Mouse (Mus musculus): ENCODE results near the gene Cdkl3. TPM values are rescaled to one million over a fixed set of nuclear protein-coding genes. Genes with fewer than 3 reads are reported as not detected.

Gene Cdkl3
- polyA plus RNA-seq, 1 experiment from 2014 or later = 13.2 TPM

DNA sequence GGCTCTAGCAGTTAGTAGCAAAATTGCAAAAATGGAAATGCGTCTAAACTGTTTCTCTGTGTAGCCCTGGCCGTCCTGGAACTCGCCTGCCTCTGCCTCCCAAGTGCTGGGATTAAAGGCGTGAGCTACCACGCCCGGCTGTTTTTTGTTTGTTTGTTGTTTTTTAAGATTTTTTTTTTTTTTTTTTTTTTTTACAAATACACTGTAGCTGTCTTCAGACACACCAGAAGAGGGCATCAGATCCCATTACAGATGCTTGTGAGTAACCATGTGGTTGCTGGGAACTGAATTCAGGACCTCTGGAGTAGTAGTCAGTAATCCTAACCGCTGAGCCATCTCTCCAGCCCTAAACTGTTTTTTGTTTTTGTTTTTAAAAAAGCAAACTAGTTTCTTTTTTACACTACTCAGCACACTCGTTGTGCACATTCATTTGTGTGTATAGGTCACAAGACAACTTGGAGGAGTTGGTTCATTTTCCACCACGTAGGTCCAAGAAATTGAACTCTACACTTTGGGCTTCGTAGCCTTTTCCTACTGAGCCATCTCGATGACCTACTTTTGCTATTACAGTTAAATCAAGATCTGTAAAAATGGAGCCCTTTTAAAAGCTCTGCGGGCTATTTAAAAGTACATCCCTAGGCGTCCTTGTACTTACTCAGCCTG lies 1.0 kb upstream of the Cdkl3 start:
- 83% methylated on average over 13 of the region's 13 CpGs for WGBS
- ATAC-seq (replicated peaks; ENCODE audit: low FRiP score) = no peak
- Histone ChIP-seq H3K9me3 (ENCODE audit: control insufficient read depth, low read length) (no peaks in the 10 kb centered on the region), H3K9ac (ENCODE audit: low read length) (peak overlapping the region; percentile 77; the same call in 1 of the 2 replicates), H3K4me3 (ENCODE audit: low read depth, low read length) (peak overlapping the region; percentile 74), H3K4me2 (ENCODE audit: low read depth, low read length, severe bottlenecking) (peak overlapping the region; percentile 57), H3K36me3 (ENCODE audit: control insufficient read depth, insufficient read depth, low read length) (no peaks in the 10 kb centered on the region), H3K4me1 (replicated peaks; ENCODE audit: control insufficient read depth, insufficient read depth, low read length) (peaks cover 10% of the 10 kb centered on the region; the same call in 1 of the 2 replicates), H3K27ac (ENCODE audit: low read depth, low read length) (peak overlapping the region; percentile 73; the same call in 1 of the 2 replicates), H3K27me3 (ENCODE audit: control insufficient read depth, insufficient read depth, low read length) (no peaks in the 10 kb centered on the region)
- DNase-seq (ENCODE audit: low spot score) = no peak

DNA sequence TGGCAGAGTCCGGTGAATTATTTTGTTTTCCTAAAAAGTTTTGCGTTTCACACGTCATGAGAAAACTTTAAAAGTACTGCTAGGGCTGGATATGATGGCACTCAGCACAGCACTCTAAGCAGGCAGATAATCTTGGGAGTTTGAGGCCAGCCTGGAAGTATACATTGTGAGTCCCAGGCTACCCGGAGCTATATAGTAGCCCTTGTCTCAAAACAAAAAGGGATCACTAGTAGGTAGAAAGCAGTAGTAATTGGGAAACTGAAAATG lies 583 bp upstream of the Cdkl3 start:
- no peaks in the 10 kb centered on the region for H3K36me3 ChIP-seq (ENCODE audit: control insufficient read depth, insufficient read depth, low read length)
- H3K27me3 ChIP-seq (ENCODE audit: control insufficient read depth, insufficient read depth, low read length) = no peaks in the 10 kb centered on the region
- no peak for ATAC-seq (replicated peaks; ENCODE audit: low FRiP score)
- H3K9me3 ChIP-seq (ENCODE audit: control insufficient read depth, low read length) = no peaks in the 10 kb centered on the region
- peak overlapping the region; percentile 77 for H3K9ac ChIP-seq (ENCODE audit: low read length)
- WGBS = 23% methylated on average over 4 of the region's 4 CpGs
- DNase-seq (ENCODE audit: low spot score) = no peak
- peaks cover 9% of the 10 kb centered on the region; the same call in 1 of the 2 replicates for H3K4me1 ChIP-seq (replicated peaks; ENCODE audit: control insufficient read depth, insufficient read depth, low read length)
- H3K4me3 ChIP-seq (ENCODE audit: low read depth, low read length) = peak overlapping the region; percentile 74
- H3K4me2 ChIP-seq (ENCODE audit: low read depth, low read length, severe bottlenecking) = peak overlapping the region; percentile 57
- peak overlapping the region; percentile 73; the same call in 1 of the 2 replicates for H3K27ac ChIP-seq (ENCODE audit: low read depth, low read length)

DNA sequence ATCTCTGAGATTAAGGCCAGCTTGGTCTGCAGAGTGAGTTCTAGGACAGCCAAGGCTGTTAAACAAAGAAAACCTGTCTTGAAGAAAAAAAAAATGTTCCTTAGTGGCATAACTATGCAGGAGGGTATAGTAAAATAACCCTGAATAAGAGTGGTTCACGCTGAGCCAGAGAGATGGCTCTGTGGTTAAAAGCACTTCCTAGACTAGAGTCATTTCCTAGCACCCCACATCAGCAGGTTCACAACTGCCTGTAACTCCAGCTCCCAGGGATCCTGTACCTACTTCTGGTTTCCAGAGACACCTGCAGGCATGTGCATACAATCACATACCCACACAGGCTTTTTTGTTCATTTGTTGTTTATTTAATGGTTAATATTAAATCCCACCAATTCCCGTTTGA lies 1.6 kb downstream of the Cdkl3 start:
- no peak overlapping the region for H3K4me3 ChIP-seq (ENCODE audit: low read depth, low read length)
- H3K27ac ChIP-seq (ENCODE audit: low read depth, low read length) = no peak overlapping the region
- no peak for ATAC-seq (replicated peaks; ENCODE audit: low FRiP score)
- 72% methylated on average over 2 of the region's 2 CpGs for WGBS
- no peaks in the 10 kb centered on the region for H3K9me3 ChIP-seq (ENCODE audit: control insufficient read depth, low read length)
- H3K4me1 ChIP-seq (replicated peaks; ENCODE audit: control insufficient read depth, insufficient read depth, low read length) = peaks cover 5% of the 10 kb centered on the region; the same call in 1 of the 2 replicates
- no peaks in the 10 kb centered on the region for H3K27me3 ChIP-seq (ENCODE audit: control insufficient read depth, insufficient read depth, low read length)
- no peaks in the 10 kb centered on the region for H3K36me3 ChIP-seq (ENCODE audit: control insufficient read depth, insufficient read depth, low read length)
- no peak overlapping the region for H3K4me2 ChIP-seq (ENCODE audit: low read depth, low read length, severe bottlenecking)
- no peak overlapping the region for H3K9ac ChIP-seq (ENCODE audit: low read length)
- no peak for DNase-seq (ENCODE audit: low spot score)

DNA sequence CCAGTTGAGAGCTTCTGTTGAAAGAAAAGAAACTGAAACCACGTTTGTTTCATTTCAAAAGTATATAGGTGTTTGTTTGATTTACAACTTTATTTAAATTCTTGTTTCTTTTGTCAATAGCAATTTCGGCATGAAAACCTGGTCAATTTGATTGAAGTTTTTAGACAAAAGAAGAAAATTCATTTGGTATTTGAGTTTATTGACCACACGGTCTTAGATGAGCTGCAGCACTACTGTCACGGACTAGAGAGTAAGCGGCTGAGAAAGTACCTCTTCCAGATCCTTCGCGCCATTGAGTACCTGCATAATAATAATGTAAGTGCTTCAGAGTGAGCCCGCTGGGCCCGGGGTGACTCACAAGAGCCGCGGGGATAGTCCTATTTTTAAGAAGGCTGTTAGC lies 7.0 kb downstream of the Cdkl3 start:
- WGBS = 89% methylated on average over 11 of the region's 11 CpGs
- H3K27me3 ChIP-seq (ENCODE audit: control insufficient read depth, insufficient read depth, low read length) = no peaks in the 10 kb centered on the region
- ATAC-seq (replicated peaks; ENCODE audit: low FRiP score) (no peak), DNase-seq (ENCODE audit: low spot score) (no peak)
- no peak overlapping the region for H3K27ac ChIP-seq (ENCODE audit: low read depth, low read length)
- no peak overlapping the region for H3K4me3 ChIP-seq (ENCODE audit: low read depth, low read length)
- H3K4me1 ChIP-seq (replicated peaks; ENCODE audit: control insufficient read depth, insufficient read depth, low read length) = no peaks in the 10 kb centered on the region
- no peaks in the 10 kb centered on the region for H3K36me3 ChIP-seq (ENCODE audit: control insufficient read depth, insufficient read depth, low read length)
- H3K4me2 ChIP-seq (ENCODE audit: low read depth, low read length, severe bottlenecking) = no peak overlapping the region
- H3K9me3 ChIP-seq (ENCODE audit: control insufficient read depth, low read length) = no peaks in the 10 kb centered on the region
- H3K9ac ChIP-seq (ENCODE audit: low read length) = no peak overlapping the region

DNA sequence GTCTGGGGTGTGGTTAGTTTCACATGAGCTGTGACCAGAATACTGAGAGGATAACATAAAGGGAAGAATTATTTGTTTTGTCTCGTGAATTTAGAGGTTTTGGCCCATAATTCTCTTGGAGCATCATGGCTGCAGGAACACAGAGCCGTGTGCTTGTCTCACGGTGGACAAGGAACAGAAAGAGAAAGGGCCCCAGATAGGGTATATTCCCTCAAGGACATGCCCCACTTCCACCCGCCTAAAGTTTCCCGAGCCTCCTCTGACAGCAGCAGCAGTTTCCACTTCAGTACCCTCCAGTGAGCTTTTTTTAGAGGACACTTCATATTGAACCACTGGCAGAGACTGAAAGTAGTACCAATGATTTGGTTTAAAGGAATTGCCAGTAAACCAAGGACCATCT lies 7.5 kb downstream of the Cdkl3 start:
- Histone ChIP-seq H3K4me2 (ENCODE audit: low read depth, low read length, severe bottlenecking) (no peak overlapping the region), H3K27me3 (ENCODE audit: control insufficient read depth, insufficient read depth, low read length) (no peaks in the 10 kb centered on the region), H3K36me3 (ENCODE audit: control insufficient read depth, insufficient read depth, low read length) (no peaks in the 10 kb centered on the region), H3K9me3 (ENCODE audit: control insufficient read depth, low read length) (no peaks in the 10 kb centered on the region), H3K9ac (ENCODE audit: low read length) (no peak overlapping the region), H3K4me1 (replicated peaks; ENCODE audit: control insufficient read depth, insufficient read depth, low read length) (no peaks in the 10 kb centered on the region), H3K4me3 (ENCODE audit: low read depth, low read length) (no peak overlapping the region), H3K27ac (ENCODE audit: low read depth, low read length) (no peak overlapping the region)
- WGBS = 73% methylated on average over 5 of the region's 5 CpGs
- ATAC-seq (replicated peaks; ENCODE audit: low FRiP score) (no peak), DNase-seq (ENCODE audit: low spot score) (no peak)

DNA sequence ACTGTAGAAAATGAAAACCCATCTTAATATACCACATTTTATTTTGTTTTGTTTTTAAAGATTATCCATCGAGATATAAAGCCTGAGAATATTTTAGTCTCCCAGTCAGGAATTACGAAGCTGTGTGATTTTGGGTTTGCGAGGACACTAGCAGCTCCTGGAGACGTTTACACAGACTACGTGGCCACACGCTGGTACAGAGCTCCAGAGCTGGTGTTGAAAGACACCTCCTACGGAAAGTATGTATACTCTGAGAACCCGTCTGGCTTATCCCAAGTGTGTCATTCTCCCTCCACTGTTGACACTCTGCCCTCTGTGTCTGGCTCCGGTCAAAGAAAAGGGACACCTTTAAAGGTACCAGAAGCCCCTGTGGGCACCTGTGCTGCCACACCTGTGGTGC lies 14.2 kb downstream of the Cdkl3 start:
- Histone ChIP-seq H3K9me3 (ENCODE audit: control insufficient read depth, low read length) (no peaks in the 10 kb centered on the region), H3K27me3 (ENCODE audit: control insufficient read depth, insufficient read depth, low read length) (no peaks in the 10 kb centered on the region), H3K27ac (ENCODE audit: low read depth, low read length) (no peak overlapping the region), H3K4me3 (ENCODE audit: low read depth, low read length) (no peak overlapping the region), H3K4me1 (replicated peaks; ENCODE audit: control insufficient read depth, insufficient read depth, low read length) (no peaks in the 10 kb centered on the region), H3K4me2 (ENCODE audit: low read depth, low read length, severe bottlenecking) (no peak overlapping the region), H3K36me3 (ENCODE audit: control insufficient read depth, insufficient read depth, low read length) (no peaks in the 10 kb centered on the region), H3K9ac (ENCODE audit: low read length) (no peak overlapping the region)
- DNase-seq (ENCODE audit: low spot score) (no peak), ATAC-seq (replicated peaks; ENCODE audit: low FRiP score) (no peak)
- WGBS = 91% methylated on average over 9 of the region's 9 CpGs

DNA sequence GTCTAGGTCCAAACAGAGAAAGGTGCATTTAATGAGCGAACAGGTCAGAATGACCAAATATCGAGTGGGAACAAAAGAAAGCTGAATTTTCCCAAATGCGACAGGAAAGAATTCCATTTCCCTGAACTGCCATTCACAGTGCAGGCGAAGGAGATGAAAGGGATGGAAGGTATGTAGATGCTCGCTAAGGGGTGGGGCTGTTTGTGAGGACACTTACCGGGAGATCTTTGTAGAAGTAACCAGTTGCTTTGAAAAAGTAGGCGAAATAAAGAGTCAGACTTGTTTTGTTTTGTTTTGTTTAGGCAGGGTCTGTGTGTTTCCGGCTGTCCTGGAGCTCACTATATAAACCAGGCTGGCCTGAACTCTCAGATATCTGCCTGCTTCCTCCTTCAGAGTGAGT lies 28.3 kb downstream of the Cdkl3 start:
- no peaks in the 10 kb centered on the region for H3K36me3 ChIP-seq (ENCODE audit: control insufficient read depth, insufficient read depth, low read length)
- no peaks in the 10 kb centered on the region for H3K27me3 ChIP-seq (ENCODE audit: control insufficient read depth, insufficient read depth, low read length)
- no peaks in the 10 kb centered on the region for H3K9me3 ChIP-seq (ENCODE audit: control insufficient read depth, low read length)
- H3K4me3 ChIP-seq (ENCODE audit: low read depth, low read length) = no peak overlapping the region
- H3K4me2 ChIP-seq (ENCODE audit: low read depth, low read length, severe bottlenecking) = no peak overlapping the region
- ATAC-seq (replicated peaks; ENCODE audit: low FRiP score) (no peak), DNase-seq (ENCODE audit: low spot score) (no peak)
- H3K27ac ChIP-seq (ENCODE audit: low read depth, low read length) = no peak overlapping the region
- no peak overlapping the region for H3K9ac ChIP-seq (ENCODE audit: low read length)
- 81% methylated on average over 8 of the region's 8 CpGs for WGBS
- no peaks in the 10 kb centered on the region for H3K4me1 ChIP-seq (replicated peaks; ENCODE audit: control insufficient read depth, insufficient read depth, low read length)

DNA sequence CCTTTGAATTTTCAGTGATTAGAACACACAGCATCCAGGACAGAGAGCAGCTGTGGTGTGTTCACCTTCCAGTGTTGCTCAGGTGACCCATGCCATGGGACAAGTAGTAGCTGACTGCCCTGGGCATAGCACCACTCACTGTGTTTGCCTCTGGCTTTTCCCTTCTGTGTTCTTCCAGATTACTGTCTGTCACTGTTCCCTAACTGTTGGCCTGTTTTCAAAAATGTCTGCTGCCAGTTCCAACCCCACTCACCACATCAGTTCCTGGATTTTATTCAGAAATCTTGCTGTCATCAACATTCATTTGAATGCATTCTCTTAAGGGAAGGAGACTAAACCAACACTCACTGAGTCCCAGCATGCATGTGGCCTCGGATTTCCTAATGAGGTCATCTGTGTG lies 29.9 kb downstream of the Cdkl3 start:
- DNase-seq (ENCODE audit: low spot score) (no peak), ATAC-seq (replicated peaks; ENCODE audit: low FRiP score) (no peak)
- H3K4me2 ChIP-seq (ENCODE audit: low read depth, low read length, severe bottlenecking) = no peak overlapping the region
- no peak overlapping the region for H3K27ac ChIP-seq (ENCODE audit: low read depth, low read length)
- 89% methylated on average over 1 of the region's 1 CpGs for WGBS
- H3K27me3 ChIP-seq (ENCODE audit: control insufficient read depth, insufficient read depth, low read length) = no peaks in the 10 kb centered on the region
- H3K9me3 ChIP-seq (ENCODE audit: control insufficient read depth, low read length) = no peaks in the 10 kb centered on the region
- no peak overlapping the region for H3K4me3 ChIP-seq (ENCODE audit: low read depth, low read length)
- H3K4me1 ChIP-seq (replicated peaks; ENCODE audit: control insufficient read depth, insufficient read depth, low read length) = no peaks in the 10 kb centered on the region
- no peaks in the 10 kb centered on the region for H3K36me3 ChIP-seq (ENCODE audit: control insufficient read depth, insufficient read depth, low read length)
- H3K9ac ChIP-seq (ENCODE audit: low read length) = no peak overlapping the region

DNA sequence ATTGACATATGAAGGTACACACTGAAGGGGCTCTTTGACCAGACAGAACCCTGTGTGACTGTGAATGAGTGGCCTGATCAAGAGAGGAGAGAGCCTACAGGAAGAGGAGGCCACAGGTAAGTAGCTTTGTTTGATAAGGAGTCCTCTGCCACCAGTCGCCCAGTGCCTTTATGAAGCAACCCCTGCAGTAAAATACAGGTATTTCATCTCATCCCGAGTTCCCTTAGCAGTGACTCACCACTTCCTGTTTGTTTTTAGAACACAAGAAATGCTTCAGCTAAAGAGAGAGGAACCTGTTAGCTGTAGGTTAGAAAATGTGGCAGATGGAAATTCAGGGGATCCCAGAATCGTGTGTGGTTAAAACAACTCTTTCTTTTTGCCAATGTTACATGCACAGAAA lies 31.9 kb downstream of the Cdkl3 start:
- H3K9ac ChIP-seq (ENCODE audit: low read length) = no peak overlapping the region
- ATAC-seq (replicated peaks; ENCODE audit: low FRiP score) = no peak
- no peak for DNase-seq (ENCODE audit: low spot score)
- no peaks in the 10 kb centered on the region for H3K9me3 ChIP-seq (ENCODE audit: control insufficient read depth, low read length)
- H3K4me3 ChIP-seq (ENCODE audit: low read depth, low read length) = no peak overlapping the region
- no peaks in the 10 kb centered on the region for H3K36me3 ChIP-seq (ENCODE audit: control insufficient read depth, insufficient read depth, low read length)
- H3K4me1 ChIP-seq (replicated peaks; ENCODE audit: control insufficient read depth, insufficient read depth, low read length) = no peaks in the 10 kb centered on the region
- no peak overlapping the region for H3K4me2 ChIP-seq (ENCODE audit: low read depth, low read length, severe bottlenecking)
- H3K27ac ChIP-seq (ENCODE audit: low read depth, low read length) = no peak overlapping the region
- 83% methylated on average over 3 of the region's 3 CpGs for WGBS
- no peaks in the 10 kb centered on the region for H3K27me3 ChIP-seq (ENCODE audit: control insufficient read depth, insufficient read depth, low read length)

All from forebrain, embryonic 11.5 days (tissue).